Mouse (Mus musculus): ENCODE measurements around the gene Ccl26.
"Not testable (repeated sequence)": the region's sequence is repeated elsewhere in the genome, so short reads cannot be mapped to it uniquely, and the experiment has no call there.

GRCm38 (mm10) chr5:135604643-135605042 is 41.3 kb upstream of the Ccl26 start:
- not testable (repeated sequence) for TF ChIP-seq CTCF (IDR thresholded peaks at IDR 0.05; ENCODE audit: borderline replicate concordance, control insufficient read depth, extremely low read depth, insufficient read depth, low read length, poor library complexity); POLR2A (IDR thresholded peaks at IDR 0.05; ENCODE audit: control insufficient read depth, extremely low read depth, insufficient read depth, low read length, poor library complexity)
